Mouse (Mus musculus) testis, adult 2 months (tissue): ENCODE data around the gene Acp2. TPM values are rescaled to one million over a fixed set of nuclear protein-coding genes. Genes with fewer than 3 reads are reported as not detected.
A peak's percentile ranks its signal among the peaks of the same experiment; 100 is the strongest.

Experiments used
- H3K27ac ChIP-seq: fragments of 200-500 bp; 2 replicates; pipeline ENCODE4 v1.5.1; 2012; ENCODE audit warnings: low read depth, low read length; ENCODE audit not compliant: control insufficient read depth, insufficient read depth
- H3K27me3 ChIP-seq: fragments of 200-500 bp; 2 replicates; pipeline ENCODE4 v1.6.1; 2012; ENCODE audit warnings: mild to moderate bottlenecking, low read length, moderate library complexity; ENCODE audit not compliant: control insufficient read depth, insufficient read depth
- H3K36me3 ChIP-seq: fragments of 200-500 bp; 2 replicates; pipeline ENCODE4 v1.6.1; 2012; ENCODE audit warnings: mild to moderate bottlenecking, low read length; ENCODE audit not compliant: control insufficient read depth, insufficient read depth
- H3K4me1 ChIP-seq: fragments of 200-500 bp; 2 replicates; pipeline ENCODE4 v1.6.1; 2012; ENCODE audit warnings: low read length; ENCODE audit not compliant: control insufficient read depth, insufficient read depth
- H3K4me3 ChIP-seq: fragments of 200-500 bp; 2 replicates; pipeline ENCODE4 v1.5.1; 2012; ENCODE audit warnings: low read depth, mild to moderate bottlenecking, low read length, moderate library complexity, mixed read lengths; ENCODE audit not compliant: control insufficient read depth
- CTCF ChIP-seq: fragments of 200-500 bp; IDR thresholded peaks from 2 replicates; pipeline ENCODE4 v1.5.1; 2012; ENCODE audit warnings: low read depth, mild to moderate bottlenecking, inconsistent platforms, low read length, moderate library complexity; ENCODE audit not compliant: control insufficient read depth, insufficient read depth, insufficient replicate concordance
- POLR2A ChIP-seq: fragments of 200-500 bp; IDR thresholded peaks from 2 replicates; pipeline ENCODE4 v1.6.1; 2012; ENCODE audit warnings: low read depth, mild to moderate bottlenecking, inconsistent platforms, low read length, moderate library complexity; ENCODE audit not compliant: control insufficient read depth
- polyA plus RNA-seq: library from polyadenylated mRNA; depleted of rRNA; stranded (reverse); fragments of >200 nt; gene quantifications from 2 replicates; pipeline ENCODE4 v1.2.3, GENCODE M21; 2012; rRNA removed

The Acp2 gene
- polyA plus RNA-seq, 1 experiment = 11.9 TPM

GRCm38 (mm10) chr2:91257126-91257980 lies 54.7 kb downstream of the Acp2 start:
- peak overlapping the region; percentile 87 for H3K4me3 ChIP-seq
- TF ChIP-seq CTCF = no peak
- no peak for TF ChIP-seq POLR2A
- peak overlapping the region; percentile 43 for H3K27ac ChIP-seq
- H3K4me1 ChIP-seq = peaks cover 8% of the 10 kb centered on the region
- no peaks in the 10 kb centered on the region for H3K27me3 ChIP-seq
- no peaks in the 10 kb centered on the region for H3K36me3 ChIP-seq

DNA sequence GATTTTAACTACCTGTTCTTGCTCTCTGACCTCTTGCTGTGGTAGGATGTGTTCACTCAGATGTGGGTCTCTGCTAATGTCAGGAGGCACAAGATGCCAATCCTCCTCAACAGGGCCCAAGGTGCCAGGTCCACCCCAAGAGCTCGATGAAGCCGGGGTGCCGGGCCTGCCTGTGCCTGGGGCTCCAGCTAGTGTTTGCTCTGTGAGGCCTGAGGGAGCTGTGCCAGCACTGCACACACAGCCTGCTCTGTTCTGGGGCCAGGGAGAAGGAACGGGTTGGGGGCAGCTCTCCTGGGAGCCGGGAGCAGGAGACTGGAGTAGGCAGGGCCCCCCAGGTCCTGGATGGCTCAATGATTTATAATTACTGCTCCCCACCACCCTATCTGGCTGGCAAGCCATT lies 55.4 kb downstream of the Acp2 start:
- H3K4me1 ChIP-seq = peaks cover 8% of the 10 kb centered on the region
- no peaks in the 10 kb centered on the region for H3K36me3 ChIP-seq
- no peak overlapping the region for H3K4me3 ChIP-seq
- H3K27ac ChIP-seq = no peak overlapping the region; the same call in 1 of the 2 replicates
- H3K27me3 ChIP-seq = no peaks in the 10 kb centered on the region
- no peak for TF ChIP-seq POLR2A
- TF ChIP-seq CTCF = no peak

DNA sequence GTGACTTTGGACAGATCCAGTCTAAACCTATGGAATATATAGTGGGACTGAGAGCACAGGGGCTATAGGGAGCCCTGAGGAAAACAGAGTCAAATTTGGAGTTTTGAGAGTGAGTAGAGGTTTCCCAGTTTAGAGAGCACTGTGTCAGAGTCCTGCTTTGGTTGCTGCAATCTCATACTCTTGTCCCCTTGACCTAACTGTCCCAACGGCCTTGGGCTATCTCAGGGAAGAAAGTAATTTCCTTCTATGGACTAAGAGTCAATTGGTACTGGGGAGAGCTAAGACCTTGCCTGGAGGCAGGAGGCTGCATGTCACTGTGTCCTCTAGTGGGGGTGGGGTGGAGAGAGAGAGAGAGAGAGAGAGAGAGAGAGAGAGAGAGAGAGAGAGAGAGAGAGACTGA lies 56.1 kb downstream of the Acp2 start:
- TF ChIP-seq CTCF (no peak), POLR2A (no peak)
- no peak overlapping the region for H3K27ac ChIP-seq
- H3K4me1 ChIP-seq = peaks cover 9% of the 10 kb centered on the region
- no peak overlapping the region for H3K4me3 ChIP-seq
- no peaks in the 10 kb centered on the region for H3K36me3 ChIP-seq
- H3K27me3 ChIP-seq = no peaks in the 10 kb centered on the region

DNA sequence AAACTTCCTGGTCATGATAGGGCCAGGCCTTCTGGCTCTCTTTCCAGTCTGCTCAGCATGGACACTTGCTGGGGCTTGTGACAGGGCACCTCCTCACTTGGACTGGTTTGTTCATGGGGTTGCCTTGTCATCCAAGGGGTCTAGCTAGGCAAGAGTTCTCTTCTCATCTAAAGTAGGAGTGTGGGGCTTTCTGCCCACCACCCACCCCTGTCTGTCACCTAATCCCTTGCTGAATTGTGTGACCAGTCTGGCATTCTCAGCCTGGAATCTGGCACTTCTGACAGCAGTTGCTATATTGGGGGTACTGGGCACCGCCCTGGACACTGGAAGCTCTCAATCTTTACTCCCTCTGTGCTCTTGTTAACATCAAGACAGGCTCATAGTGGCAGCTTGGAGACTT lies 56.8 kb downstream of the Acp2 start:
- Histone ChIP-seq H3K4me3 (no peak overlapping the region), H3K36me3 (no peaks in the 10 kb centered on the region), H3K27ac (no peak overlapping the region), H3K27me3 (no peaks in the 10 kb centered on the region), H3K4me1 (peaks cover 15% of the 10 kb centered on the region)
- no peak for TF ChIP-seq POLR2A
- TF ChIP-seq CTCF = no peak

Other genes with a start within 250 kb of the Acp2 start
- gene Rapsn, start 167.3 kb upstream of the Acp2 start, polyA plus RNA-seq = 6.7 and 7.1 TPM in 2 replicates
- 435 and 494 TPM in 2 replicates for gene Psmc3, start 148.9 kb upstream of the Acp2 start, polyA plus RNA-seq
- gene Slc39a13, start 132.5 kb upstream of the Acp2 start, polyA plus RNA-seq = 65.7 and 67.9 TPM in 2 replicates
- gene Spi1, start 120.5 kb upstream of the Acp2 start, polyA plus RNA-seq = 2.5 and 2.9 TPM in 2 replicates
- gene Mybpc3, start 84.7 kb upstream of the Acp2 start, polyA plus RNA-seq = 0.04 TPM in 1 of 2 replicates, not detected in the other
- 9.0 and 11.4 TPM in 2 replicates for gene Madd, start 19.0 kb upstream of the Acp2 start, polyA plus RNA-seq
- gene Nr1h3, start 51 bp upstream of the Acp2 start, polyA plus RNA-seq = 20.0 and 22.8 TPM in 2 replicates
- gene Ddb2, start 34.1 kb downstream of the Acp2 start, polyA plus RNA-seq = 13.2 and 13.7 TPM in 2 replicates
- gene Pacsin3, start 53.1 kb downstream of the Acp2 start, polyA plus RNA-seq = 3.9 and 5.7 TPM in 2 replicates
- gene Arfgap2, start 62.1 kb downstream of the Acp2 start, polyA plus RNA-seq = 29.1 and 34.6 TPM in 2 replicates
- 81.5 and 91.7 TPM in 2 replicates for gene 1110051M20Rik, start 241.8 kb downstream of the Acp2 start, polyA plus RNA-seq